Mouse (Mus musculus): ENCODE data around the gene Inmt.
A peak's percentile ranks its signal among the peaks of the same experiment; 100 is the strongest.
"Not testable (repeated sequence)": the region's sequence is repeated elsewhere in the genome, so short reads cannot be mapped to it uniquely, and the experiment has no call there.

Gene Inmt

DNA sequence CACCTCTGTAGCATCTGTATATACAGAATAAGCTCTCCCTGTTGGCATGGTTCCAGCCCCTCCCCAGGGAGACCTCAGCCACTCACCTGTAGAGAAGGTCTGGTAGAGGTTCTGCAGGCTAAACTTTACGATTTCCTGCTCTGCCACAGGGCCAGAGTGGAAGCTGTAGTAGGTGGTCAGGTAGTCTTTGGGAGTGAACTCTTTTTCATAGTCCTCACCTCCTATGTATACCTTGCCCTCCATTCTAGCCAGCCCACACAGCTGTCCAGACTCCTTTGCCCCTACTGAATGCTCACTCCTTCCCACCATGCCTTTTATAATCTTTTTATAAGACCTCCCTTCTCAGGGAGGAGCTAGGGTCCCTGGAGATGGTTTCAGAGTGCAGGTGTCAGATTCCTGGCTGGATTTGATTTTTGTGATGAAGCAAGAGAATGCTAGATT lies at the start of gene Inmt:
TSS of gene Inmt (minus strand) at position 303 of the 441 bp plus-strand sequence.
- DNase-seq = no peak

- DNase-seq = no peak
Observed at GRCm38 (mm10) chr6:55223986-55224385, 49.1 kb upstream of the Inmt start.

DNA sequence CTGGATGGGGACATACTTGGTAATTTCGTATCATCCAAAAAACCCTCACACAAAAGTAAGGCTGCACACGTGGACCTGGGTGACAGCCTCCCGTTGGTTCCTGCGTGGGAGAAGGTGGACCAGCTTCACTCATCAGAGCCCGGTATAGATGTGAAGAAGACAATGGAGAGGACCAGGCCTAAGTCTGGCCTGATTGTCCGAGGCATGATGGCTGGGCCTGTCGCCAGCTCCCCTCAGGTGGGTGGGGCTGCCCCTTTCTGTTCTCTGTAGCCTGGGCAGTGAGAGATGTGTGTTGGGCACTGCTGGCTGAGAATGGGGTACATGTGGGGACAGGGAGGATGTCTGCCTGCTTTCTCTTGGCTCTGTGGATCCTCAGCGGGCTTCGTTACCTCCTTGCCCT lies 43.4 kb upstream of the Inmt start:
- DNase-seq = no peak

GRCm38 (mm10) chr6:55214541-55214940 lies 39.7 kb upstream of the Inmt start:
- no peak for DNase-seq

- no peak for DNase-seq
Observed at GRCm38 (mm10) chr6:55210423-55211365, 35.9 kb upstream of the Inmt start.

DNA sequence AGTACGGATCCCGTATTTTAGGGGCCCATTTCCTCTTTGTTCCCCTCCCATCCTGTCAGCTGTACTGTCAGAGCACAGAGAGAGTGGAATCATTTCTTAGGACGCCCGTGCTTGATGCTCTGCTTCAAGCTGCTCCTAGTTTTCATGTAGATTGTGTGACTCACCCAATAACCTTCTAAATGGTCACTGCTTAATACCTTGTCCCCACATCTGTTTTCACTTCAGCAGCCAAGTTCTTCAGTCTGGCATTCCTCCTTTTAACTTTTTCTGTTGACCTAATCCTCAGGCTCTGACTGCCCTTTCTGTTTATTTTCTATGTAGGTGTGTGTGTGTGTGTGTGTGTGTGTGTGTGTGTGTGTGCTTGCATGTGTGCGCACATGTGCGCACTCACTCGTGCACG lies 32.9 kb upstream of the Inmt start:
- no peak for DNase-seq

DNA sequence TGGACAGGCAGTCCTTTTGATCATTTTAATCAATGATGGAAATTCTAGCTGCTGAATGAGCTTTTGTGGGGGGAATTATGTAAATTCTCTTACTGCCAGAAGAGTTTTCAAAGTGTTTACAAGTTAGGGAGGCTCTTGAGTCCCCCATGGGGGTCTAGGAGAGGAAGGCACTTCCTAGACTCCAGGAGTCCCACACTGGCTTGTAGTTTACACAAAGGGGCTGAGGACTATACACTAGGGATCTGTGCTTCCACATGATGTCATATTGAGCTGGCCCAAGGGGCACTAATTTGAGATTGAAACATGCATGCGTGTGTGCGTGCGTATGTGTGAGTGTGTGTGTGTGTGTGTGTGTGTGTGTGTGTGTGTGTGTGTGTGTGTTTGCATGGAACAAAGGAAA lies 29.1 kb upstream of the Inmt start:
- DNase-seq = no peak

DNA sequence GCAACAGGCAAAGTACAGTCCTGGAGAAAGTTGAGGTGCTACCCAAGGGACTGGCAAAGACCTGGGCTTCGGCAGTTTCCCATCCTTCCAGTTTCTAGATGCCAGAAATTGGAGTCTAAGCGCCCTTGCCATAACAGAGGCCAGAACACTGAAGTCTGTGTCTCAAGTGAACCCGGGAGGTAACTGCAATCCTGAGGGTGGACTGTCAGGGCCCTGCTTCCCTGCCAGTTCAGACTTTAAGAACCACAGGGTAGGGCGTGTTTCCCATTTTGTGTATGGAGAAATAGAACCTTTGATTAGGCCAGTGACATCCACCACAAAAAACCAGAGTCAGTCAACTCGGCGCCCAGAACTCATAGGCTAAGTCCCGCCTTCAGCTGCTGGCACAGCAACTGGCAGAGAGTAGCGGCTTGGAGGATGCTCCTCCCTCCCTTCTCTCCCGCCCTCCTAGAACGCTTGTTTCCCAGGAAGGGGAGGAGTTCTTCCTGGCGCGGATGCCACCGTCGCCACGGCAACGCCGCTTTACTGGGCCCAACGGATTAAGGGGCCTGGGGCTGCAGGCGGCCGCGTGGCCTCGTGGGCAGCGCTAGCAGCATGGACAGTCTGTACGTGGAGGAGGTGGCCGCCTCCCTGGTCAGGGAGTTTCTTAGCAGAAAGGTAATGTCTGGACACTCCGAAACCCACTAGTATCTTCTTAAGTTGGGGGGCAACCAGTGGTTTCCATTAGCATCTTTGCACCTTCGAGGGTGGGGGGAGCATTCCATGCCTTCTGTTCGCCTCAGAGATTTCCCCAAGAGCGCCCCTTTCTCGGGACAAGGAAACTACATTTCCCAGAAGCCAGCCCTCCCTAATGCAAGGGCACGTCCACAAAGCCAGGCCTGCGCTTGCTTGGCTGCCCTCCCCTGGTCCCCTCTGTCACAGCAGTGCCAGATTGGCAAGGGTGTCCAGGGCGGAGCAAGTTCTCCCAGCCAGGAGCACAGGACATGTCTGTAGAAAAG lies 28.4 kb upstream of the Inmt start, which contains the start of gene Mindy4:
TSS of gene Mindy4 (plus strand) at position 471 of the 998 bp plus-strand sequence.
- peak; percentile 64 for DNase-seq

- no peak for DNase-seq
Observed at GRCm38 (mm10) chr6:55199047-55199446, 24.2 kb upstream of the Inmt start.

DNA sequence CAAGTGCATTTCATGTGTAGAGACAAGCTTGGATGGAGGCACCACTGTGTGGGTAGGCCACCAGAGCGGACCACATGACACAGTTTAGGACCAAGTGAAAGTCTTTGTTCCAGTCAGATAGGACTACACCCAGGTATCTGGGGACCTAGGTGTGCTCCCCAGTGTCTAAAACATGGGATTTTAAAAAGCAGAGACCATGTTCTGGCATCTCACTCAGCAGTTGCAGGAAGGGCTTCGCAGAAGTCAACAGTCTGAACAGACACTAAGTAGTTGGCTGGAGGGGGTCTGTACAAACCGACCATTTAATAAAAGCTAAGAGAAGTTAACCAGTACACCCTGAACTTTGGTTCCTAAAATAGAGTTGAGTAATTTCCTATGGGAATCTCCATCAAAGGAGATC lies 18.3 kb upstream of the Inmt start:
- no peak for DNase-seq

DNA sequence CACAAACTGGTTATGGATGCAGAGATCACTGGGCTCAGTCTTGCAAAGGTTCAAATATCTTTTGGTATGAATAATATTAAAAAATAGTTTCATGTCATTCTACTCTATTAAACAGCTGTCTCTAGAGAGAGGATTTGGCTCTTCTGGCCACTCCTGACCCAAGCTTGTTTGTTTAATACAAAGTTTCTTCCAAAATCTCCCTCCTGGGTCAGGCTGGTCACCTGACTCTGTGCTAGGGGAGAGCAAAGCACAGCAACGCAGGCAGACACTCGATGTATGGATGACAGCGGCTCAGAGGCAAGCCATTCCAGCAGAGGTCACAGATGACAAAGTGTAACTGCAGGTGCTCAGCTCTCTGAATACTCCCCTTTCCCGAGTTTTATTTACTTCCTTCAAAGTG lies 16.7 kb upstream of the Inmt start:
- no peak for DNase-seq

DNA sequence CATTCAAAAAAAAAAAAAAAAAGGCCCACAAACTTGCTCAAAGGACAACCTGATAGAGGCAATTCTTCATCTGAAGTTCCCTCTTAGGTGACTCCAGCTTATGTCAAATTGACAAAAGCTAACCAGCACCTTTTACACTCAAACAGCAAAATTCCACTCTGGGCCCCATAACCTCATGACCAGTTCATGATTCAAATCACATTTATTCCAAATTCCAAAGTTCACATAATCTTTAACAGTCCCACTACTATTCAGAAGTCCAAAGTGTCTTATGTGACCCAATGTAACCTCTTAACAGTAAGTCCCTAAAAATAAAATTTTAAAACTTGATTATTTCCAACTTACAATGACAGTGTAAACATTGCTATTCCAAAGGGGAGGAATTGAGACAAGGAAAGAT lies 14.6 kb upstream of the Inmt start:
- no peak for DNase-seq

GRCm38 (mm10) chr6:55187827-55188226 lies 13.0 kb upstream of the Inmt start:
- DNase-seq = not testable (repeated sequence)

DNA sequence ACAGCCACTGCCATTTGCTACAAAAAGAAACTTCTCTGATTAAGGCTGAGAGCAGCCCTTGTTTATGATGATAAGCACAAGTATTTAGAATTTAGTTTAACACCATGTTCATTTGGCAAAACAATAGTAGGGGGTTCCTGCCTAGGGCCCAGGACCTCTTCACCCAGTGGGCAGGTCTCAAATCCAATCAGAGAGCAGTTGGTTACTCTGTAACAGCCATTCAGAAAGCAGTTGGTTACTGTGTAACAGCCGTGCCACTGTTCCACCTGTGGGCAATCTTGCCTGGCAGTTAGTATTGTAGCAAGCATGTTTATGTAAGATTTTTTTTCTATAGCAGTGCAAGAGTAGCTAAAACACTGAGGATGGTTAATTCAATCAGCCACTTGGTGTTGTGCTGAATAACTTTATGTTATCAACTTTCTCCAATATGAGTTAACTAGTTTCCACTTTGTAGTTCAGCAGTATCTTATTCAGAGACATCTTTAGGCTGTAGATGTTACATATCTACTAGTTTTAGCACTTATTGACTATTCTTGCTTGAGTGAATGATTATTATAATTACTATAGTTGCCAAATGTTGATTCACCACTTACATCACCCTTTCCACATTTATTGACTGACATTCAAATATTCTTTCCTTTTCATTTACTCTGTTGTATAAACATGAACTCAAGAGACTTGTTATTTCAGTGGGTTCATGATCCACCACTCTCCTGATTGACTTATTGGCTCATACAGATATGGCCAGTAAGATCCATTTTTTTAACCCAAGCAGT lies 8.0 kb upstream of the Inmt start:
- DNase-seq = no peak

- no peak for DNase-seq
Observed at GRCm38 (mm10) chr6:55179560-55179959, 4.7 kb upstream of the Inmt start.

DNA sequence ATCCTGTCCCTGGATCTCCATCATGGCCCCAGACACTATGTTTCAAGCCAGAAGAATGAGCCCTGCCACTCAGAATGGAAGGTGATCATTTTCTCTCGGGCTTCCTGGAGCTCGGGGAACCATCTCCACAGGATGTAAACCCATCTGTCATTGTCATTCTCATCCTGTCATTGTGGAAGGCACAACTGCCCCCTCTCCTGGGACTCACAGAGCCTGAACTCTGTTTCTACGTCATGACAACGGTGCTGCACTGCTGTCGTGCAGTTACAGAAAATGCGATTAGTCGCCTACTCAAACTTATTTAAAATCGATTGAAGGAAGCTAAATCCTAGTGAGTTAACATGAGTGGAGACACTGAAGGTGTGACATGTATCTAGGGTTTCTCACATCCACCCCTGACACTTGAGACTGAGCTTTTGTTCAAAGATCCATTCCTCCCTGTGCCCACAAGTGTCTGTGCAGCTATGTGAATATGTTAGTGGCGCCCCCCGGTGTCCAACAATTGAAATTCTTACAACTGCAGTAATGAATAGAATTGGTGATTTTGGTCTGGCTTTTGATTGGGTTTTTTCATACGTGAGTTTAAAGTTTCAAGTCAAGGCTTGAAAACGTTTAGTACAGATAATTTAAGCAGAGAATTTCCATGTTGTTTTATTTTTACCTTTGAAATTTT lies 2.4 kb upstream of the Inmt start:
- peak; percentile 10 for DNase-seq

- no peak for DNase-seq
Observed at GRCm38 (mm10) chr6:55175892-55176291, 1.0 kb upstream of the Inmt start.

- DNase-seq = no peak
Observed at GRCm38 (mm10) chr6:55175456-55175855, 613 bp upstream of the Inmt start.

DNA sequence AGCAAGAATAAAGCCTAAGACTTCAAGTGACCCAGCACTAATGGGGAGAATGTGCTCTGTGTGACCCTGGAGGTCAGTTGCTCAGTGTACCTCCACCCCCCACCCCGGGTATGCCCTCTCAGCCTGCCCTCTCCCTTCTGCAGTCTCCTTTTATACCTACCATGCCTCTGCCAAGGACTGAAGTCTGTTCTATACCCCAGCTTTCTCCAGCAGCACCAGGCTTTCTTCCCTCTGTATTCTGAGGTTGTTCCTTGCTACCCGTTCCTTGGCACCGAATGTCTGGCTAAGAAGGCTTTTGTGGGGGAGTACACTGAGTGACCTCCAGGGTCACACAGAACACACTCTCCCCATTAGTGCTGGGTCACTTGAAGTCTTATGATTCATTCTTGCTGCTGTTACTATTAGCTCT lies 898 bp downstream of the Inmt start:
- DNase-seq = no peak

DNA sequence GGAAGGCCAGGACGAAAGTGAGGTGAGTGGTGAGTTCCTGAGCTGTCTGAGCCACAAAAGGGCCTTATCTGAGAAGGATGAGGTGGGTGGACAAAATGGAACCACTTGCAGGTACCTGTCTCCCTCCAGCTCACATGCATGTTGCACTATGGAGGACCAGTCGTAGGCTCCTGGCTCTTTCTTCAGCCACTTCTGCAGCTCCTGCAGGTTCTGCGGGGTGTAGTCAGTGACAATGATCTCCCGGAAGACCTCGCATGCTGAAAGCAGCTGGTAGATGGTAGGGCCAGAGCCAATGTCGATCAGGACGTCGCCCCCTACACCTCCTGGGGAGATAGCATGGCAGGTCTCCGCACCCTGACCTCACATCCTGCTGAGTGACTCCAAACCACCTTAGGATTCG lies 1.7 kb downstream of the Inmt start:
- DNase-seq = no peak

DNA sequence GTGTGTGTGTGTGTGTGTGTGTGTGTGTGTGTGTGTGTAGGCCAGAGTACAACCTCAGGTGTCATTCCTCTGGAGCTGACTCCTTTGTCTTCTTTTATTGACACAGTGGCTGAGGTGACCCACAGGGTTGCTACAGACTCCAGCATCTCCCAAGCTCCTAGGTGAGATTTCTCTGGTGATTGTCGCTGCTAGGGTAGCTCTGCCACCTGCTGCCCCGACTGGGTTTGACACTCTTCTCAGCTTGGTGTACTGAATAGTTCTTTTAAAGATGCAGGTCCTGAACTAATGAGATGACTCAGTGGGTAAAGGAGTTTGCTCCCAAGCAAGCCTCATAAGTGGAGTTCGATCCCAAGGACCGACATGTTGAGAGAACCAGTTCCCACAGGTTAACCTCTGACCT lies 3.2 kb downstream of the Inmt start:
- DNase-seq = no peak

DNA sequence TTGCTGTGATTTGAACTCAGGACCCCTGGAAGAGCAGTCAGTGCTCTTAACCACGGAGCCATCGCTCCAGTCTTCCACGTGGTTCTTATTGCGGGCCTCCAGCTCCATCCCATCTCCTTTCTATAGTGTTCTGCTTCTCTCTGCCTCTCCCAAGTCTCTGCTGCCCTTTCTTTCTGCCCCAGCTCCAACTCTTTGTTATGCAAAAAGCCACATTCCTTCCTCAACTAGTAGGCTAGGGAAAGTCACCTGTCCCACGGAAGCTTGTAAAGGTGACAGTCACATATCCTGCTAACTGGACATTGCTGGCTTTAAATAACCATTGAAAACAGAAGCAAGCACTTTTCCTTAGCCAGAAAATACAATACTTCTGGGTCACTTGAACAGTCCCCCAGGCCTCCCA lies 5.0 kb downstream of the Inmt start:
- DNase-seq = no peak
